Mouse (Mus musculus) kidney, adult 2 months (tissue): Measurements from ENCODE around the gene Ablim1.

Source experiments
- CTCF ChIP-seq: fragments of 200-500 bp; conservative IDR thresholded peaks from 2 replicates; pipeline ENCODE4 v1.5.1; 2011; ENCODE audit warnings: low read depth, mild to moderate bottlenecking, control low read depth, low read length, moderate library complexity, mixed read lengths; ENCODE audit not compliant: insufficient read depth, insufficient read length
- POLR2A ChIP-seq: fragments of 200-500 bp; IDR thresholded peaks from one replicate; pipeline ENCODE4 v1.6.1; 2011; ENCODE audit warnings: low read depth, low read length, control low read depth

GRCm38 (mm10) chr19:56997164-56997599 is 317.5 kb downstream of the Ablim1 start:
- TF ChIP-seq POLR2A (no peak), CTCF (no peak)
